Mouse (Mus musculus): ENCODE data around the gene Ank2. TPM values are rescaled to one million over a fixed set of nuclear protein-coding genes. Genes with fewer than 3 reads are reported as not detected.

Ank2 gene
- polyA plus RNA-seq, 1 experiment from 2014 or later = 27.6 TPM

DNA sequence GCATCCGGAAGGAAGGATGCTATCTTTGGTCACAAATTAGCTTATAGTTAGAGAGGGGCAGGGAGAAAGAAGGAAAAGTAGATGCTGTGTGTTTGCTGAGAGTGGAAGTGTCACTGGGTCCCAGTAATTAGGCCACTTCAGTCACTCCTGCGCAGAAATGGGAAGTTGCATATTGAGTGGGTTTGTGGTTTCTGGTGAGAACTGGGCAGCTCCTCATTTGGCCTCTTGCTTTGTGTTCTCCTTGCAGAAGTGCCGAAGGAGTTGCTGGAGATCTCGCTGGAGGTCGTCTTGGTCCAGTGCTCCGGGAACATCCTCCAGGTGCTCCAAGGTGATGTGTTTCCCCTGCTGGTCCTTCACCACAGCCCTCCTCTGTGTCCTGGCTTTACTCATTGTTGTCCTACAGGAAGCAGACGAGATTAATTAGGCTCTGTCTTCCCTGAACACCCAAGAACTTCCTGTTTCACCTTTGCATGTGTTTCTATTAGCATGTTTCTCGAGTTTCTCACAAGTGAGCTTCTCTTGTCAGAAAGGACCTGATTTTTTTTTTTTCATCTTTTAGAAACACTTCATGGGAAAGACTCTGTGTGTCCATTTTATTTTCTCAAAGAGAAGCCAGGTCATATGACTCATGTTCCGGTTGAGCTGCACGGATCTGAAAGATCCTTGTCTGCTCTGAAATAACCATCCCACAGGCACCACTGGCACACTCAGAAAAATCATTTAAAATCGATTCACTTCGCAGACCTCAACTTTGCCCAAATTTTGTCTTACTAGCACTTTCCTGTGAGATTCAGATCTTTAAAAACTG, 575.4 kb downstream of the Ank2 start:
- no peak for ATAC-seq (ENCODE audit: insufficient number of reproducible peaks, insufficient read depth, low FRiP score, low TSS enrichment, low read depth)
- WGBS = 76% methylated on average over 12 of the region's 12 CpGs

DNA sequence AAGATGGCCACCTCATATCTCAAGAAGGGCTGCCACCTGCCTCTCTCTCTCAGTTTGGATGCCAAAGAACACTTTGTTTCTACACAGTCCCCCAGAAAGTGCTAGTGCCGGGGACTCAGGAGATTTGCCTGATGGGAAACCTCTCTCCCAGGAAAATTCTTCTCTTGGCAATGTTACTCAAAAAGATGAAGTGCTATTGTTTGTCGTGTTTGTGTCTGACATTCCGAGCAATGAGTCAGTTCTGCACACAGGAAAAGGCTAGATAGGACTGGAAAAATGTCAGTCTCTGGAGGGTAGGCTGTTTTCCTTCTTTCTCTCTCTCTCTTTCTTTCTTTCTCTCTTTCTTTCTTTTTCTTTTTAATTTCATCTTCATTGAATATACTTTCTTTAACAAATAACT, 577.2 kb downstream of the Ank2 start:
- H3K4me3 ChIP-seq (replicated peaks) = no peak overlapping the region
- H3K9ac ChIP-seq (replicated peaks) = no peak overlapping the region
- H3K4me1 ChIP-seq (replicated peaks) = no peaks in the 10 kb centered on the region
- H3K4me2 ChIP-seq = no peak overlapping the region
- no peak overlapping the region for H3K27ac ChIP-seq
- H3K9me3 ChIP-seq = no peaks in the 10 kb centered on the region
- WGBS = 88% methylated on average over 3 of the region's 3 CpGs
- H3K36me3 ChIP-seq = peaks cover 10% of the 10 kb centered on the region; the same call in 1 of the 2 replicates
- H3K27me3 ChIP-seq = no peaks in the 10 kb centered on the region
- ATAC-seq (ENCODE audit: insufficient number of reproducible peaks, insufficient read depth, low FRiP score, low TSS enrichment, low read depth) = no peak

More for the DNA sequence above, 575.4 kb downstream of the Ank2 start:
- Histone ChIP-seq H3K9me3 (no peaks in the 10 kb centered on the region), H3K4me1 (replicated peaks) (no peaks in the 10 kb centered on the region), H3K36me3 (peaks cover 10% of the 10 kb centered on the region; the same call in 1 of the 2 replicates), H3K9ac (replicated peaks) (no peak overlapping the region), H3K27ac (no peak overlapping the region), H3K4me3 (replicated peaks) (no peak overlapping the region), H3K27me3 (no peaks in the 10 kb centered on the region), H3K4me2 (no peak overlapping the region)

GRCm38 (mm10) chr3:126920296-126920695, 578.9 kb downstream of the Ank2 start:
- no peaks in the 10 kb centered on the region for H3K9me3 ChIP-seq
- H3K27me3 ChIP-seq = no peaks in the 10 kb centered on the region
- H3K4me2 ChIP-seq = no peak overlapping the region
- H3K4me3 ChIP-seq (replicated peaks) = no peak overlapping the region
- peaks cover 10% of the 10 kb centered on the region; the same call in 1 of the 2 replicates for H3K36me3 ChIP-seq
- WGBS = 86% methylated on average over 3 of the region's 3 CpGs
- ATAC-seq (ENCODE audit: insufficient number of reproducible peaks, insufficient read depth, low FRiP score, low TSS enrichment, low read depth) = no peak
- no peak overlapping the region for H3K27ac ChIP-seq
- no peak overlapping the region for H3K9ac ChIP-seq (replicated peaks)
- no peaks in the 10 kb centered on the region for H3K4me1 ChIP-seq (replicated peaks)

DNA sequence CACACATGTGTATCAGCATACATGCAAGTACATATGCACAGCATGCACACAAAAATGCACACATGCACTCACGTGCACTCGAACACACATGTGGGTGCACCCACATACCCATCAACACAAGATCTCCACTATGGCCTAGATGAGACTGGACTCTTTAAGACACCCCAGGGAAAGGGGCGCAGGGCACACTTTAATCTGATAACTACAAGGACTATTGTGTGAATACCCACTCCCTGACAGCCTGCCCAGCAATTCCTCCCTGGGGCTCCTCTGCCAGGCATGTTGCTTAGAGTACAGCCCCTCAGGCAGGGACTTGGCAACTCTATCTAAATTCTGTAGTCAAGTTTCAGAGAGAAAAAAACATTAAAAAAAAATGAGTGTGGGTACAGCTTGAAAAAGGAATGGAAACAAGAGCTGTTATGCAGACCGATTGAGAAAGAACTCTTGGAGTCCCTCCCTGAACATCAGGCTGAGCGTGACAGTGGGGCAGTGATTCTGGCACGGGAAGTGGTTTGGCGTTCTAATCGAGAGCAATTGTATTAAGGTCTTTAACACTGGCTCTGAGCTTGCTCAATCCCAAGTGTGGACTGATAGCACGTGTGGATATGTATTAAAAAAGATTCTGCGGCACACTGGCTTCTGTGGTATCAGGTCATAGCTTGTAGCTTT, 580.2 kb downstream of the Ank2 start:
- H3K27ac ChIP-seq = no peak overlapping the region
- H3K4me2 ChIP-seq = no peak overlapping the region
- H3K27me3 ChIP-seq = no peaks in the 10 kb centered on the region
- H3K36me3 ChIP-seq = peaks cover 10% of the 10 kb centered on the region; the same call in 1 of the 2 replicates
- H3K4me1 ChIP-seq (replicated peaks) = no peaks in the 10 kb centered on the region
- H3K9ac ChIP-seq (replicated peaks) = no peak overlapping the region
- no peak for ATAC-seq (ENCODE audit: insufficient number of reproducible peaks, insufficient read depth, low FRiP score, low TSS enrichment, low read depth)
- H3K9me3 ChIP-seq = no peaks in the 10 kb centered on the region
- H3K4me3 ChIP-seq (replicated peaks) = no peak overlapping the region
- 89% methylated on average over 10 of the region's 10 CpGs for WGBS

DNA sequence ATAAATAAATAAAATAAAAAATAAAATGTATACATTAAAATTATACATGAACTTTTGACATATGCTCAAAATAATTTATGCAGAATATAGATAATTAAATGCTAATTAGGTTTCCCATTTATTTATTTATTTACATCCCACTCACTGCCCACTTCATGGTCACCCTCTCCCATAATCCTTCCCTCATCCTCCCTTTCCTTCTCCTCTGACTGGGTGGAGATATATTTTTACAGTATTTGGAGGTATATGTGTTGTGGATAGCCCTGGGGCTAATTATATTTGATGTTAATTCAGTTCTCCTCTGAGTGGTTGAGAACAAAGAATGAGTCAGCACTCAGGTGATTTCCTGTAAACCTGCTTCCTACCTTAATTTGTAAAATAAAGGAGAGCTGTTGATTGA, 582.8 kb downstream of the Ank2 start:
- Histone ChIP-seq H3K9me3 (no peaks in the 10 kb centered on the region), H3K27ac (no peak overlapping the region), H3K4me3 (replicated peaks) (no peak overlapping the region), H3K4me1 (replicated peaks) (no peaks in the 10 kb centered on the region), H3K27me3 (no peaks in the 10 kb centered on the region), H3K36me3 (no peaks in the 10 kb centered on the region), H3K9ac (replicated peaks) (no peak overlapping the region), H3K4me2 (no peak overlapping the region)
- no peak for ATAC-seq (ENCODE audit: insufficient number of reproducible peaks, insufficient read depth, low FRiP score, low TSS enrichment, low read depth)

DNA sequence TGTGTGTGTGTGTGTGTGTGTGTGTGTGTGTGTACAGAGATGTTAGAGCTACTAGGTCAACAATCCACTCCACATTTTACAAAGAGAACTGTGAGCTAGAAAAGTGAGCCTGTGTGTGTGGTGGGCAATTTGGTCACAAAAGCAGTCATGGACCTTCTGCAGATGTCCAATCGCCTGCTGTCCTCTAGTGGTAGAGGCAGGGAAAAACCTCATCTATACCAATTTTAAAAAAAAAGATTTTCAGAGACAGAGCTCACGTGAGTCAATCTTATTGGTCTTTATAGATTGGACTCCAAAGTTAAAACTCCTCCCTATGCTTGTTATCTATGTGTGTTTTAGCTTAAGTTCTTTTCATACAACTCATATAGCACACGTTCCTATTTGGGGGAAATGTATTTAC, 595.6 kb downstream of the Ank2 start:
- Histone ChIP-seq H3K36me3 (no peaks in the 10 kb centered on the region), H3K27ac (no peak overlapping the region), H3K4me3 (replicated peaks) (no peak overlapping the region), H3K4me1 (replicated peaks) (no peaks in the 10 kb centered on the region), H3K27me3 (no peaks in the 10 kb centered on the region), H3K4me2 (no peak overlapping the region), H3K9me3 (no peaks in the 10 kb centered on the region), H3K9ac (replicated peaks) (no peak overlapping the region)
- ATAC-seq (ENCODE audit: insufficient number of reproducible peaks, insufficient read depth, low FRiP score, low TSS enrichment, low read depth) = peak; percentile 78
- 19% methylated on average over 3 of the region's 3 CpGs for WGBS

DNA sequence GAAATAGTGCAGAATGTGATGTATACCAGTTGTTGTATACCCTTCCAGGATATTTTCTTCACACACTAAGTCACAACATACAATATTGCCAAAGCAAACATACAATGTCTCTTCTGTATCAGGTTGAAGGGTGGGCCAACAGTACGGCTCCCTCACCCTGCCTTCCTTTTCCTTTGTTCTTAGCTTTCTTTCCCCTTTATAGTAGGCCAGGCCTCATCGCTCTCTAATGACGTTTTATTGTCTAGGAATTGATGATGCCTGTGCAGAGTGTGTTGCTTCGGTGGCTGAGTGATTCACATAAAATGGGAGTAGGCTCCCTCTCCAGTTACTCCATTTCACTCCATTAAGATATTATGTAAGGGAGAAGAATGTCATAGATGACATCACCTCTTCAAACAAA, 612.5 kb downstream of the Ank2 start:
- no peak overlapping the region for H3K27ac ChIP-seq
- no peak overlapping the region for H3K9ac ChIP-seq (replicated peaks)
- no peaks in the 10 kb centered on the region for H3K4me1 ChIP-seq (replicated peaks)
- H3K4me3 ChIP-seq (replicated peaks) = no peak overlapping the region
- H3K4me2 ChIP-seq = no peak overlapping the region
- no peaks in the 10 kb centered on the region for H3K36me3 ChIP-seq
- H3K27me3 ChIP-seq = no peaks in the 10 kb centered on the region
- ATAC-seq (ENCODE audit: insufficient number of reproducible peaks, insufficient read depth, low FRiP score, low TSS enrichment, low read depth) = no peak
- 65% methylated on average over 4 of the region's 4 CpGs for WGBS
- H3K9me3 ChIP-seq = no peaks in the 10 kb centered on the region

GRCm38 (mm10) chr3:126886090-126886489, 613.1 kb downstream of the Ank2 start:
- H3K36me3 ChIP-seq = no peaks in the 10 kb centered on the region
- no peak overlapping the region for H3K4me3 ChIP-seq (replicated peaks)
- no peak overlapping the region for H3K27ac ChIP-seq
- H3K4me2 ChIP-seq = no peak overlapping the region
- no peak overlapping the region for H3K9ac ChIP-seq (replicated peaks)
- H3K9me3 ChIP-seq = no peaks in the 10 kb centered on the region
- WGBS = 79% methylated on average over 4 of the region's 4 CpGs
- no peak for ATAC-seq (ENCODE audit: insufficient number of reproducible peaks, insufficient read depth, low FRiP score, low TSS enrichment, low read depth)
- no peaks in the 10 kb centered on the region for H3K27me3 ChIP-seq
- no peaks in the 10 kb centered on the region for H3K4me1 ChIP-seq (replicated peaks)

DNA sequence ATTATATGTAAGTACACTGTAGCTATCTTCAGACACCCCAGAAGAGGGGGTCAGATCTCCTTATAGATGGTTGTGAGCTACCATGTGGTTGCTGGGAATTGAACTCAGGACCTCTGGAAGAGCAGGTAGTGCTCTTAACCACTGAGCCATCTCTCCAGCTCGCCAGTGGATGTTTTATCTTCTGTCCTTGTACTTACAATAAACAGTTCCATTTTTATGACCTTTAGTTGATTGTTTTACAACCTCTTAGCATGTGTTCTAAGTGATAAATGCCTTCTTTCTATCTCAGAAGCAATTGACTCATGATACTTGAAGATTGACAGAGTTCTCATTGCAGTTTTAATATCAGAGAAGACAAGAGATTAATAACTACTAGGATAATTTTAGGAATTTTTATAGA, 620.9 kb downstream of the Ank2 start:
- Histone ChIP-seq H3K4me2 (no peak overlapping the region), H3K36me3 (no peaks in the 10 kb centered on the region), H3K27me3 (no peaks in the 10 kb centered on the region), H3K4me1 (replicated peaks) (no peaks in the 10 kb centered on the region), H3K9ac (replicated peaks) (no peak overlapping the region), H3K27ac (no peak overlapping the region), H3K4me3 (replicated peaks) (no peak overlapping the region), H3K9me3 (no peaks in the 10 kb centered on the region)
- ATAC-seq (ENCODE audit: insufficient number of reproducible peaks, insufficient read depth, low FRiP score, low TSS enrichment, low read depth) = no peak
- WGBS = 45% methylated on average over 1 of the region's 1 CpGs
